Mouse (Mus musculus) megakaryocyte, embryonic 14.5 days (primary cell): ENCODE measurements around the gene Fcna.

Source experiments
- FLI1 ChIP-seq: IDR thresholded peaks from 2 replicates; pipeline ENCODE4 v1.6.1; 2012; ENCODE audit warnings: low read length, inconsistent platforms, mixed read lengths
- GATA1 ChIP-seq: IDR thresholded peaks from 3 replicates; pipeline ENCODE4 v1.6.1; 2012; ENCODE audit warnings: mixed read lengths, low read length, inconsistent platforms, borderline replicate concordance

DNA sequence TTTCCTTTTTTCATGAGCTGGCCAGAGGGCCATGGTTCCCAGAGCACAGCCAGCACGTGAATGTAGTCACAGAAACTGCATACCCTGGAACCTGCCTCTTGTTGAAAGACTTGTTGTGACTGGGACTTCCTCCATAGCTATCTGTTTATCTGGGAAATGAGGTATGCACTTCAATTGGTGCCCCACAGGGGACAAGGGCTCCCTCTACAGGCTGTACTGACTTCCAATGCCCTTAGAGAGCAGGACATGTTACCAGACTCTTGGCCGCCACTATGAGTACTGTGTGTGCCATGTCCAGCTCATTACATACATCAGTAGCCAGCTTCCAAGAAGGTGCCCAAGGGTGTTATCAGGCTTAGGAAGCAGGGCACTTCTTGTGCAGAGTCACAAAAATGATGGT lies 36.0 kb downstream of the Fcna start:
- TF ChIP-seq GATA1 = no peak
- TF ChIP-seq FLI1 = no peak
